Mouse (Mus musculus) limb, embryonic 13.5 days (tissue): ENCODE results near the gene Tcaf2. TPM values are rescaled to one million over a fixed set of nuclear protein-coding genes. Genes with fewer than 3 reads are reported as not detected.

Experiments used
- ATAC-seq: fragments of 200-750 bp; cut with Nextera tagmentation; 2 replicates; pipeline ENCODE4 v1.8.0; 2017; ENCODE audit warnings: low read depth, moderate number of reproducible peaks, moderate TSS enrichment; ENCODE audit not compliant: low FRiP score
- H3K27ac ChIP-seq: fragments of 300-500 bp; sonication (generic); 2 replicates; pipeline ENCODE4 v1.5.1; 2015; ENCODE audit warnings: inconsistent platforms, mild to moderate bottlenecking, moderate library complexity
- H3K27me3 ChIP-seq: fragments of 300-500 bp; sonication (generic); 2 replicates; pipeline ENCODE4 v1.6.1; 2015; ENCODE audit warnings: mild to moderate bottlenecking, inconsistent platforms
- H3K36me3 ChIP-seq: fragments of 300-500 bp; sonication (generic); 2 replicates; pipeline ENCODE4 v1.6.1; 2015; ENCODE audit warnings: inconsistent platforms, mild to moderate bottlenecking, moderate library complexity
- H3K4me1 ChIP-seq: fragments of 300-500 bp; sonication (generic); 2 replicates; pipeline ENCODE4 v1.6.1; 2015; ENCODE audit warnings: inconsistent platforms
- H3K4me2 ChIP-seq: fragments of 300-500 bp; sonication (generic); replicated peaks from 2 replicates; pipeline ENCODE4 v1.6.1; 2015; ENCODE audit warnings: inconsistent platforms, mild to moderate bottlenecking, moderate library complexity
- H3K4me3 ChIP-seq: fragments of 300-500 bp; sonication (generic); 2 replicates; pipeline ENCODE4 v1.5.1; 2015; ENCODE audit warnings: moderate library complexity, mild to moderate bottlenecking, inconsistent platforms
- H3K9ac ChIP-seq: fragments of 300-500 bp; sonication (generic); 2 replicates; pipeline ENCODE4 v1.6.1; 2015; ENCODE audit warnings: mild to moderate bottlenecking, inconsistent platforms
- H3K9me3 ChIP-seq: fragments of 300-500 bp; sonication (generic); 2 replicates; pipeline ENCODE4 v1.6.1; 2016; ENCODE audit warnings: inconsistent platforms
- WGBS: fragments of 180-500 bp; shearing (Covaris S2); methylation state at CpG from one replicate; pipeline ENCODE4 v1.1.7; 2015; 5-methylcytosine and 5-hydroxymethylcytosine counted together
- polyA plus RNA-seq: library from polyadenylated mRNA; unstranded; fragments of >200 nt; fragmentation: Nextera tagmentation; extraction: Ambion mirVana; gene quantifications from 2 replicates; pipeline ENCODE4 v1.2.1, GENCODE M21; 2015

Tcaf2 gene
- polyA plus RNA-seq, 1 experiment from 2014 or later = 5.6 TPM

DNA sequence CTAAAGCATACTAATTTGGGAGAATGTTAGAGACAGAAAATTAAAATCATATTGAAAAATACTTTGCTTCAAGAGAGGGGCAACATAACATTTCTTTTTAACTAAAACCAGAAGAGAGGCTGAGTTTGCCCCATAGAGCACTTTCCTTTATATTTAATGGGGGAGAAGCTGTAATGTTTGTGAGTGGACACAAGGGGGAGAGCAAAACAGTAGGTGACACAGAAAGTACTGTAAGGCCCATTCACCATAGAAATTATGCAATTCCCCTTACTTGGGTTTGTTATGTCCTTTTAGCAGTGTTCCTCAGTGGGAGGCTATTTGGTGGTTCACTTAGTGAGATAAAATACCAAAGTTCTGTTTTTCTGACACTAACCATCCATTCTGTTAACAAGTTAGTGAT is 32.8 kb downstream of the Tcaf2 start:
- Histone ChIP-seq H3K36me3 (no peaks in the 10 kb centered on the region), H3K9me3 (no peaks in the 10 kb centered on the region), H3K9ac (no peak overlapping the region), H3K27me3 (no peaks in the 10 kb centered on the region), H3K4me2 (no peak overlapping the region), H3K27ac (no peak overlapping the region), H3K4me3 (no peak overlapping the region), H3K4me1 (no peaks in the 10 kb centered on the region)
- no peak for ATAC-seq

DNA sequence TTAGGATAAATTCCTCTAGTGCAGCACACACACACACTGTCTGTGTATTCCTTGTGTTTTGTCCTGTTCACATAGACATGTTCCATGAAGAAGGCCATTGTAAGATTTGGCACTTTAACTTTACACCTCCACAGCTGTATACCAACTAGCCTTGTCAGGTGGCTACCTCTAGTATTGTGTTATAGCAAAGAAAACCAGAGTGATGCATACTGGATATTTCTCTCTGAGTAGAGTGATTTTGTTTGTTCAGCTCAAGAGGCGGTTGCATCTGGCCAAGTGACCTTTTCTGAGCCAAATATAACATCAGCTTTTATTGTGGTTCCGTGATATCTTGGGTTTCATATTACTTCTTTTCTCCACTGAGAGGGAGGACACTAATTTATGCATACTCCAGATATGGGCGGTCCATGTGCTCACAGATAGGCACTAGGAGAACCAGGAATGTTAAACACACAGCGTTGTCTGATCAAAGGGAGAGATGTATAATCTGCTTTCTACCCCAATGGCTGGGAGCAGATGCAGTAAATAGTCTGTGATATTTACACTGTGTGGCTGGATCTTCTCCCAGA is 34.0 kb downstream of the Tcaf2 start:
- no peak for ATAC-seq
- Histone ChIP-seq H3K4me1 (no peaks in the 10 kb centered on the region), H3K9me3 (no peaks in the 10 kb centered on the region), H3K4me2 (no peak overlapping the region), H3K36me3 (no peaks in the 10 kb centered on the region), H3K27ac (no peak overlapping the region), H3K27me3 (no peaks in the 10 kb centered on the region), H3K9ac (no peak overlapping the region), H3K4me3 (no peak overlapping the region)
- WGBS = 68% methylated on average over 4 of the region's 4 CpGs

DNA sequence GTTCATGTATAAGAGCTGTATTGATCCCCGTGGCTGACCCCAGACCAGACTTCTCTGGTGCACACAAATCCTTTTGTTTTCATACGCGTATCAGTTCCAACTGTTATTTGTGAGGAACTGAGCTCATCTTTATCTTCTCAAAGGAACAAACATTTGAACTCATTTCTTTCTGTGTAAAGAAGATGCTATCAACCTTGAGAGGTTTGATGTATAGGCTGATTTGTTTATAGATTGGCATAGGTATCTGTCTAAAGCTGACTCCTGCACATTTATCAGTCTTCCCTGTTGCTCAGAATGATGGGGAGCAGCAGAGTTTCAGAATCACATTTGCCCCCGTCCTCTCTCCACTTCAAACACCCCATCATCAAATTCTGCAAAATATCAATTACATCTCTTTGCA is 47.5 kb downstream of the Tcaf2 start, which contains the start of gene Tcaf3:
Gene Tcaf3, minus strand, starts transcription at position 101 of the 400 bp plus-strand sequence.
- H3K4me3 ChIP-seq = no peak within 1 kb of the TSS
- H3K36me3 ChIP-seq = no peaks in the 10 kb centered on the region
- no peak within 1 kb of the TSS for H3K27ac ChIP-seq
- no peak within 1 kb of the TSS for H3K4me2 ChIP-seq
- no peaks in the 10 kb centered on the region for H3K9me3 ChIP-seq
- no peak for ATAC-seq
- H3K27me3 ChIP-seq = no peaks in the 10 kb centered on the region
- H3K9ac ChIP-seq = no peak within 1 kb of the TSS
- WGBS = 81% methylated on average over 4 of the region's 4 CpGs
- H3K4me1 ChIP-seq = no peaks in the 10 kb centered on the region

DNA sequence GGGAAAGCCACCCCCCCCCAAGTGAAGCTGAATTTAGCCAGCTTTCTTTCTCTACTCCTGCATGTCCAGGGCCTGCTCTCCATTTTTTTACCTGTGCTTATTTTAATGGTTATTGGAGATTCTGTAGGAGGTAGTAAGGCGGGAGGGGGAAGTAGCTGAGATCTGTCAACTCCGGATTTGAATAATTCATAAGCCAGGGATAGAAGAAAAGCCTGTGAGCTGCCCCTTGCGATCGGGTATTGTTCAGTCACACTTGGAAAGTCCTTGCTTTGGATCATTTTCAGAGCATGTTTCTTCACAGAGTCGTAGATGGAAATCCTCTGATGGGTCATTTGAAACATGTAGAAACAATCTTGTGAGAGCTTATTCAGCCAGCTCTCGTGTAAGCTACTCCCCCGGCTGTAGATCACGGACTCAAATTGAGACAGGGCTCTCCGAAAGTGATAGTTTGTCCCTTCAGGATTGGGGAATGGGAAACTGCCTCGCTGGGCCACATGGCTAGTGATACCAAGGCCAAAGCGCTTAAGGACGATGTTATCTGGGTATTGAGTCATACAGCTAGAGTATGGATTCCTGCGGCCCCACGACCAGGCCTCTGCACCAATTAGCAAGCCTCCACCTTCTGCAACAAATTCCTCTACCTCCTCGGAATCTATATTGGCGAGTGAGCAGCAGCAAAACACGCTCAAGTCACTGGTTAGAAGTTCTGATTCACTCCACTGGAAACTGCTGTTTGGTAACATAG is 51.7 kb downstream of the Tcaf2 start:
- no peaks in the 10 kb centered on the region for H3K36me3 ChIP-seq
- no peak overlapping the region for H3K9ac ChIP-seq
- H3K27me3 ChIP-seq = no peaks in the 10 kb centered on the region
- H3K4me3 ChIP-seq = no peak overlapping the region
- WGBS = 78% methylated on average over 17 of the region's 17 CpGs
- no peak for ATAC-seq
- H3K27ac ChIP-seq = no peak overlapping the region
- no peaks in the 10 kb centered on the region for H3K4me1 ChIP-seq
- no peaks in the 10 kb centered on the region for H3K9me3 ChIP-seq
- no peak overlapping the region for H3K4me2 ChIP-seq

DNA sequence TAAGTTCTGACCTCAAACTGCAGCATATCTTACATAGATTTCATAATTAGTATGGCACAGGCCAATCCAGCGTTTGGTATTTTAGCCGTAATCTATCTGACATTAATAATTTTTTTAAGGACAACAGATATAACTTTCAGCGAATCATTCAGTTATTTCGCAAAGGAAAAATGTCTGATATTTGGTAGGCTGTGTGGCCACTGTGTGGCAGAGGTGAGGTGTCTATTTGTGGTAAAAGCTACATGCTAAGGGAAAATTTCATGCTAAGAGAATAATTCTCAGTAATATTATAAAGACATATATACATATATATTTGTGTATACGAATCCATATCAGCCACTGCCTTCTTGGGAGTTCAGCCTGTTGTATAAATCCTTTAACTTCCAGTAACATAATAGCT is 58.5 kb downstream of the Tcaf2 start:
- Histone ChIP-seq H3K4me1 (no peaks in the 10 kb centered on the region), H3K27me3 (no peaks in the 10 kb centered on the region), H3K27ac (no peak overlapping the region), H3K36me3 (no peaks in the 10 kb centered on the region), H3K4me3 (no peak overlapping the region), H3K4me2 (no peak overlapping the region), H3K9me3 (no peaks in the 10 kb centered on the region), H3K9ac (no peak overlapping the region)
- no peak for ATAC-seq
- WGBS = 85% methylated on average over 5 of the region's 5 CpGs

DNA sequence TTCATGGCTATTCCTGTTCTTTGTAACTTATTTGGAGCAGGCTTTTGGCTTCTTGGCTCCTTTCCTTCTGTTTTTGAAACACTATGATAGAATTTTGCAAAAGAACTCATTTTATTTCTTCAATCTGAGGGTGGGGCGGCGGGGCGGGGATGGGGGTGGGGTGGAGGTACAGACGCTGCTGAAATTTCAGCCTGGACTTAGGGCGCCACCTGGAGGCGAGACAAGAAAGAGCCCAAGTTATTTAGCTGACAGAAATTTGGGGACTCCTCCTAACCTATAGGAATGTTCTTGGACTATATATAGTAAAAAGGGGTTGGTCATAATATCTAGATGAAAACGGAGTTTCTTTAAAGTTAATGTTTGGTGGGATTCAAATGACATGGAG is 61.6 kb downstream of the Tcaf2 start:
- peak overlapping the region; percentile 45 for H3K4me2 ChIP-seq

DNA sequence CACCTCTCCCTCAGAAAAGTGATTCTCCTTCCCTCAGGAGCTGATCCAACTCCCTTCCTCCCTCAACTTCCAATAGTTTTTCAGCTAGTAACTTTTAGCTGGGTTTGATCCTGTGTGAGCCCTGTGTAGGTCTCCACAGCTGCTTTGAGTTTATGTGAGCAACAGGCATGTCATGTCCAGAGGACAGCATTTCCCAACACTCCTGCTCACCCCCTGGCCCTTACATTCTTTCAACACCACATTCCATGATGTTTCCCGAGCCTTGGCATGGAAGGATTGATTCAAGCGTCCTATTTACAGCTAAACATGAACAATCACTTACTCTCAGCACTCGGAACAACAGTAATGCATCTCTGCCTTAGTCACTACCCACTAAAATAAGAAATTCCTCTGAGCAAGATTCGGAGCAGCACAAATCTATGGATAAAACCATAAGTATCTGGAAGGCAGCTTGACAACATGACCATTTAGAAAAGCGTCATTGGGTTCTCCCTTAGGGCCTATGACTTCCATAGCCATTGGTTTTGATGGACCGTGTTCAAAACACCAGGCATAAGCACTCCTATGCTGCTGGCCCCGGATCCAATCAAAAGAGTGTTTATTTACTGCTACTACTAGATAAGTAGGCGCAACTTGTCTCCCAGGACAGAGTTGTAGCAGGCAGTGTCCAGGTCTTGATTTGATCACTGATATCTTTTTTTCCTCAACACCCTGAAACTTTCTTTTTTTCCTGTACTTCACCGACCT is 62.1 kb downstream of the Tcaf2 start:
- peak overlapping the region; percentile 45 for H3K4me2 ChIP-seq
- no peaks in the 10 kb centered on the region for H3K27me3 ChIP-seq
- ATAC-seq = no peak
- no peak overlapping the region for H3K4me3 ChIP-seq
- WGBS = 52% methylated on average over 9 of the region's 9 CpGs
- H3K9ac ChIP-seq = no peak overlapping the region
- H3K4me1 ChIP-seq = no peaks in the 10 kb centered on the region
- no peaks in the 10 kb centered on the region for H3K36me3 ChIP-seq
- H3K9me3 ChIP-seq = no peaks in the 10 kb centered on the region
- no peak overlapping the region for H3K27ac ChIP-seq

More for the DNA sequence above, 61.6 kb downstream of the Tcaf2 start:
- Histone ChIP-seq H3K9ac (no peak overlapping the region), H3K36me3 (no peaks in the 10 kb centered on the region), H3K9me3 (no peaks in the 10 kb centered on the region), H3K4me3 (no peak overlapping the region), H3K27ac (no peak overlapping the region), H3K4me1 (no peaks in the 10 kb centered on the region), H3K27me3 (no peaks in the 10 kb centered on the region)
- 2% methylated on average over 7 of the region's 7 CpGs for WGBS
- peak; percentile 59; the same call in 1 of the 2 replicates for ATAC-seq

DNA sequence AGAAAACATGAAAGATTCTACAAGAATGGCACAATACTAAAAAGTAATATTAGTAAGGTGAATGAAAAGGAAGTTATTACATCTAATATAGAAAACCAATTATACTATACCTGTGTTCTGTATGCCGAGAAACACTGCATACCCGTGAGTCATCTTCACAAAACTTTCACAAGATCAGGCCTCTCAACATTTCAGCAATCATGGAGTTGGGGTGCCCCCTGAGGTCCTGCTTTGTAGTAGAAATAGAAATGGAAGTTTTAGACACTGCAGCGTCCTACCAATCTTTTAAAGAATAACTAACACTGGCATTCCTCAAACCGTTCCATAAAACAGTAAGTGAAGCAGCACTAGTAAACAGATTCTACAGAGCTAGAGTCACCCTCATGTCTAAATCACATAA is 66.4 kb downstream of the Tcaf2 start:
- Histone ChIP-seq H3K4me2 (no peak overlapping the region), H3K9me3 (no peaks in the 10 kb centered on the region), H3K9ac (no peak overlapping the region), H3K4me3 (no peak overlapping the region), H3K27ac (no peak overlapping the region), H3K4me1 (no peaks in the 10 kb centered on the region), H3K36me3 (no peaks in the 10 kb centered on the region), H3K27me3 (no peaks in the 10 kb centered on the region)
- ATAC-seq = no peak
- 73% methylated on average over 4 of the region's 4 CpGs for WGBS

DNA sequence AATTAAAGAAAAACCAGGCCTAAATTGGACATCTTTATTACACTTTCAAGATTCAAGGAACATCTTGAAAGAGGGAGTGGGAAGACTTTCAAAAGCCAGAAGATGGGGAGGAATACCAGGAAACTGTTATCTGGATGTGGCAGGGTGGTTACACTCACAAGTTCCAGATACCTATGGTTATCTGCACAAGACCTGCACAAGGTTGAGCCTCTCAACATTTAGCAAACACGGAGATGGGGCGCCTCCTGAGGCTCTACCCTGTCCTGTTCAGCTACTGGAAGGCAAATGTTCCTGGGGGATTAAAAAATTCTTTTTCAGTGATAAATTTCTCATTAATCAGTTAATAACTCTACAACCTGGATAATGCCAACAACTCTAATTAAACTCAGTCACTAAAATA is 67.6 kb downstream of the Tcaf2 start:
- Histone ChIP-seq H3K9ac (no peak overlapping the region), H3K4me2 (no peak overlapping the region), H3K4me1 (no peaks in the 10 kb centered on the region), H3K27me3 (no peaks in the 10 kb centered on the region), H3K36me3 (no peaks in the 10 kb centered on the region), H3K27ac (no peak overlapping the region), H3K4me3 (no peak overlapping the region), H3K9me3 (no peaks in the 10 kb centered on the region)
- 74% methylated on average over 2 of the region's 2 CpGs for WGBS
- ATAC-seq = no peak

Other genes with a start within 250 kb of the Tcaf2 start
- gene Tas2r143, start 245.0 kb downstream of the Tcaf2 start, polyA plus RNA-seq = not detected in 2 replicates
- not detected in 2 replicates for gene Tas2r135, start 239.8 kb downstream of the Tcaf2 start, polyA plus RNA-seq
- not detected in 2 replicates for gene Tas2r126, start 210.7 kb downstream of the Tcaf2 start, polyA plus RNA-seq
- gene Olfr458, start 180.1 kb downstream of the Tcaf2 start, polyA plus RNA-seq = not detected in 2 replicates
- gene Olfr457, start 168.9 kb downstream of the Tcaf2 start, polyA plus RNA-seq = not detected in 2 replicates
- gene Olfr456, start 158.0 kb downstream of the Tcaf2 start, polyA plus RNA-seq = not detected in 2 replicates
- gene Olfr455, start 97.7 kb downstream of the Tcaf2 start, polyA plus RNA-seq = not detected in 2 replicates
- gene Tcaf3, start 47.6 kb downstream of the Tcaf2 start, polyA plus RNA-seq = not detected in 2 replicates
- 88.2 and 93.1 TPM in 2 replicates for gene Tcaf1, start 64.8 kb upstream of the Tcaf2 start, polyA plus RNA-seq
- not detected in 2 replicates for gene Olfr453, start 94.1 kb upstream of the Tcaf2 start, polyA plus RNA-seq
- not detected in 2 replicates for gene Olfr38, start 111.2 kb upstream of the Tcaf2 start, polyA plus RNA-seq
- not detected in 2 replicates for gene Olfr452, start 139.8 kb upstream of the Tcaf2 start, polyA plus RNA-seq
- gene Olfr450, start 166.7 kb upstream of the Tcaf2 start, polyA plus RNA-seq = not detected in 2 replicates
- gene Olfr449, start 189.1 kb upstream of the Tcaf2 start, polyA plus RNA-seq = not detected in 2 replicates
- not detected in 2 replicates for gene Olfr448, start 245.2 kb upstream of the Tcaf2 start, polyA plus RNA-seq